Mouse (Mus musculus) frontal cortex, adult (tissue): Measurements from ENCODE around the gene Arhgap18.

Experiments
- ATAC-seq: cut with Nextera tagmentation; 2 replicates; pipeline ENCODE4 v1.9.2; 2017; ENCODE audit warnings: mild to moderate bottlenecking, moderate library complexity, mixed read lengths; ENCODE audit not compliant: low TSS enrichment

Arhgap18 gene

DNA sequence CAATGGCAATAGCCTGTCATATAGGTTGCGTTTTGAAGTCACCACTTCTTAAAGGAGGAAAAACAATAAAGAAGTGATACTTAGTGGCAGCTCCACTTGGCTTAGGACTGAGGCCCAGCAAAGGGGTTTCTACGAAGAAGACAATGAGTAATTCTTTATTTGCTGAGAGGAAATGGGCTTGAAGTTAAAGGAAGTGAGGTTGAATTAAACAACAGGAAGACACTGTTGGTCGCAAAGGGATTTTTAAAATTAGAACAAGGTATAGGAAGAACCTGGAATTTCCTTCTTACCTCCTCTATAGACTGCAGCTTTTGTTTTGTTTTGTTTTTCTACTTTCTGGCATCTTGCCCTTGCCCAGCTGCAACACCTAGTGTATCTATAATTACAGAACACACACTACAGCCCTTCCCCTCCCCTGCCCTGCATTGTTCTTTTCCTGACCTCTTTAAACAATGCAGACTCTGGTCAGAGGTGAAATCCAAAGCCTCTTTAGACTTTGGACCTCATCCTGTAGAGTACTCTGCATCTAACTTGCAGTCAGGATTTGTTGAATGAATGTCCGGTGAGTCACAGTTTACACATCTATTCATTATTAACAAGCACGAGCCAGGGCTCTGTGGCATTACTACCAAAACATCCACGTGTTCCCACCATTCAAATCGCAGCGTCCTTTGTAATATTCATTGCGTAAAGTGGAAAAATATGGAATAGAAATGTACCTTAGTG lies 75.4 kb downstream of the Arhgap18 start:
- ATAC-seq, result no peak

DNA sequence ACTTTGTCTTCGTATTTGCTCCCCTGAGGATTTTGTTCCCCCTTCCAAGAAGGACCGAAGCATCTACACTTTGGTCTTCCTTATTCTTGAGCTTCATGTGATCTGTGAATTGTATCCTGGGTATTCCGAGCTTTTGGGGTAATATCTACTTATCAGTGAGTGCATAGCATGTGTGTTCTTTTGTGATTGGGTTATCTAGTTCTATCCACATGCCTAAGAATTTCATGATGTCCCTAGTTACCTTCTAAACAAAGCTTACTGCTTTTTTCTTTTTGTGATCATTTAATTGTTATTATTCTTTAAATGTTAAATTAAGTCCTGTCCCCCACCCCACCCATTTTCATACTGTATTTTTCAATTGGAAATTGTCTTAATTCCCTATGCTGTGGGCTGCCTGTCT lies 78.8 kb downstream of the Arhgap18 start:
- ATAC-seq, result no peak

GRCm38 (mm10) chr10:26832669-26833249 lies 79.5 kb downstream of the Arhgap18 start:
- ATAC-seq, result no peak

DNA sequence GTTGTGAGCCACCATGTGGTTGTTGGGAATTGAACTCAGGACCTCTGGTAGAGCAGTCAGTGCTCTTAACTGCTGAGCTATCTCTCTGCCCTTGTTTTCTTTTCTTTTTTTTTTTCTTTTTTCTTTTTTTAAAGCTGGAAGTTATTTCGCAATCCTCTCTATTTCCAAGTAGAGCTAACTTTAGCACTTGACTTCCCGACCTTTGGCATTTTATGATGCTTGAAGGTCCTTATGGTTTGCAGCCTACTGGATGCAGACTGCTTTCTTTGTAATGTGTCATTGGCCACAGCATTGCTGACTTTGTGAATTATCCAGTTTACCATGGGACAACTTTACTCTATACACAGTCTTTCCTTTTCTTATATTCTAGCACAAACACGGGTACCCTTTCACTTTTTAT lies 80.2 kb downstream of the Arhgap18 start:
- no peak for ATAC-seq

DNA sequence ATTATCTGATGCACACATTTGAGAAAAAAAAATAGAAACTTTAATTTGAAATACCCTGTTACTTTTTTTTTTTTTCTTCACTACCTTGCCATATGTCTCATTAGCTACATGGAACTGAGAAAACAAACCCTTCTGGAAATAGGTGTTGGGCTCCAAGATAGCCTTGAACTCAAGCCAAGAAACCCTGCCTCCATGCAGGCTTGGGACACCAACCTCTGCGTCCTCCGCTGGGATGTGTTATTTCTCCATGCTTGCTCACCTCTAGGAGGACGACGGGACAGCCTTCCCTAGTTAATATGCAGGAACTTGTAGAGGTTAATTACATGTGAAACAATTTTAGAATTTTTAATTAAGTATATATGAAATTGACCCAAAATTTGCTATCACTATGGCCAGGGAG lies 96.1 kb downstream of the Arhgap18 start:
- no peak for ATAC-seq

GRCm38 (mm10) chr10:26849854-26850253 lies 96.6 kb downstream of the Arhgap18 start:
- no peak for ATAC-seq

DNA sequence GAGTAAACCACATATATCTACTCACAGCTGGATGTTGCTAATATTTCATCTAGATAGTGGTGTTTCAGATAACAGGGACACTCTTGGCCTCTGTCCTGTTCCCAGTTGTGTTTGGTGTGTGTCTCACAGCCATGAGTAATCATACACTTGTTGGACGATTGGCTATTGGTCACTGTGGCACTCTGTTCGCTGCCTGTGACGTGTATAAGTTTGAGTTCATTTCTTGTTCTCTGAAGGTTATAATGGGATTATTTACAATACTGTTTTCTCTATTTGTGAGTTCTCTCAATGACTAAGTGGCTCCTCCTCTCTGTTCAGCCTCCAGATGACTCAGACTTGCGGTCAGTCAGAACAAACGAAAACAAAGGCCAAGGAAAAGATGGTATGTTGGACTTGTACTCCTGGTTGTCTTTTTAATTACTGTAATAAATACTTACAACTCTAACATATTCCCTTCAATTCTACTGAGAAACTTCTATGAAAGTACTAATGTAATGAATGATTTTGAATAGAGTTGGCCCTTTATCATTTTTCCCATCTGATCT lies 101.4 kb downstream of the Arhgap18 start:
- ATAC-seq, result no peak

- ATAC-seq, result 0 out of 2 replicates have a peak, but pooled peaks have one; percentile 23
Observed at GRCm38 (mm10) chr10:26855851-26856535, 102.8 kb downstream of the Arhgap18 start.

DNA sequence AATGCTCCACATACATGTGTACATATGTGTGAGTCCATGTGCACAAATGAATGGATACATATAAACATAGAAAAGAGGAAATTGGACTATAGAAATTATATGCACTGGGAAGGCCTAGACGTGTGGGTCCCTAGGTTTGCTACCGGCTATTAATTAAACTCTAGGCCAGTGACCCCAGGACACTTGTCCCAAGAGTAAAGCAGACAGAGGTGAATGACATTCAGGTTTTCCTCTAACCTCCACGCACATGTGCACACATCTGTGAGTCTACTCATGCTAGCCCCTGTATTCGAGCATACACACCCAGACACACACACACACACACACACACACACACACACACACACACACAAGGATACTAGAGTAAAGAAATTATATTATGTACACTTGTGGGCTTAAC lies 104.4 kb downstream of the Arhgap18 start:
- ATAC-seq, result no peak

DNA sequence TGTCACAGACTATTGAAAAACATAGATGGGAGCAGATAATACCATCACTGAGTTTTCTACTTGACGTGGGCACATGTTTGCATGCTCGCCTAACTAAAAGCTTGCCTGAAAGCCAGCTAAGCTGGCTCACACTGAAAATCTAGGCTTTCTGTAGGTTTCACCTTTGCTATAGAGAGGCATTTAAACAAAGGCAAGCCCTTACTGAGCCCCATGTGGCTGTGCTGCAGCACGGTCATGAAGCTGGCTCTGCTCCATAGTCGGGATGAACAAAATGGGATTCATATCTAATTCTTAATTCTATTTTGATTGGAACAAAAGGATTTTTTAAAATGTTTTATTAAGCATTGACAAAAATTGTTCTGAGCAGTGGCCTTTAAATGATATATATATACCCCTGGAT lies 105.3 kb downstream of the Arhgap18 start:
- no peak for ATAC-seq

- ATAC-seq, result no peak
Observed at GRCm38 (mm10) chr10:26861231-26861630, 108.0 kb downstream of the Arhgap18 start.

- ATAC-seq, result no peak
Observed at GRCm38 (mm10) chr10:26862207-26862606, 109.0 kb downstream of the Arhgap18 start.

- ATAC-seq, result no peak
Observed at GRCm38 (mm10) chr10:26863982-26864381, 110.8 kb downstream of the Arhgap18 start.

DNA sequence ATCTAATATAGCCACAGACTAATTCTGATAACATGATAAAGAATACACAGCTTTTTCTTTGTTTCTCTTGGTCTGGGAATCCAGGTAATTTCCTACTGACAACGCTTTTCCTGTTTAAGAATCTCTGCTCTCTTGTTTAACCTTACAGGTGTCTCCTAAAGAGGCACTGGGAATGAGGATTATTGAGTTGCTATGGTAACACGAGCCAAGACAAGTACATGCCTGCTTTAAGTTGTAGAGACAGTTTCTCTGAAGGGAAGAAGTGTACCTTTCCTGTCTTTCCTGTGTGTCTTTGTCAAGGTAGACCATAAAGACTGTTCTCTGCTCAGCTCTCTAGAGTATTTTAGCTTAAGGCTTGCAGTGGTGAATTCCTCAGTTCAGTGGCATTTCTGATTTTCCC lies 117.6 kb downstream of the Arhgap18 start:
- ATAC-seq, result no peak

DNA sequence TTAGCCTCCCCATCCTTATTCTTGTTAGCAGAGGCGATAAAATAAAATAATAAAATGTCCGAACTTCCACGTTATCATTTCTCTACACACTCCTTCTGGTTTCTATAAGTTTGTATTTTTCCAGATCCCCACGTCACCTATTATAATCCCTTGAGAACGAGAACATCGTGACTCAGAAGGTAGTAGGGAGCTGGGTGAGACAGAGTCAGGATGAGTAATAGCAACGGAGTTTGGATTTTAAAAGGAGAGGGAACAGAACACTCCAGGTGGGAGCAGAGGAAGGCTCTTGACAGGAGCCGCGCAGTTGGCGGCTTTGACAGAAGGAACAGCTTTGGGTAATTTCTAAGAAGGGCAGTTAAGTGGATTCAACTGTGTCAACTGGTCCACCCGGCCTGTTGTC lies 124.1 kb downstream of the Arhgap18 start:
- peak; percentile 92 for ATAC-seq

- ATAC-seq, result no peak
Observed at GRCm38 (mm10) chr10:26878924-26879600, 125.8 kb downstream of the Arhgap18 start.

DNA sequence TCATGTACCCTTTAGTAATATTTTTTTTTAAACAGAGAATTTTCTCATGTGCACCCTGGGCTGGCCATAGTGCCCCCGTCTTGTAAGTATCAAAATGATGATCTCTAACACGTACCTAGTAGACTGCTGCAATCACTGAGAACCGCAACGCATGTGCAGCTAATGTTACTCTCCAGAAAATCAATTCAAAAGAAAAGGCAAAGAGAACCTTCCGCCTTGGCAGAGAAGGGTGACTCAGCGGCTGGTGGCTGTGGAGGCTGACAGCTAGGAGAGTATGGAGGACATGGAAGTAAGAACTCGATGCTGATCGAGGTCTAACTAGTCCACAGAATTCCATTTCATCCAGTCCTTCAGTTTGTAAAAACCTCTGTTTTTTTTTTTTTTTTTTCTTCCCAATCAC lies 131.7 kb downstream of the Arhgap18 start:
- ATAC-seq, result peak; percentile 94

DNA sequence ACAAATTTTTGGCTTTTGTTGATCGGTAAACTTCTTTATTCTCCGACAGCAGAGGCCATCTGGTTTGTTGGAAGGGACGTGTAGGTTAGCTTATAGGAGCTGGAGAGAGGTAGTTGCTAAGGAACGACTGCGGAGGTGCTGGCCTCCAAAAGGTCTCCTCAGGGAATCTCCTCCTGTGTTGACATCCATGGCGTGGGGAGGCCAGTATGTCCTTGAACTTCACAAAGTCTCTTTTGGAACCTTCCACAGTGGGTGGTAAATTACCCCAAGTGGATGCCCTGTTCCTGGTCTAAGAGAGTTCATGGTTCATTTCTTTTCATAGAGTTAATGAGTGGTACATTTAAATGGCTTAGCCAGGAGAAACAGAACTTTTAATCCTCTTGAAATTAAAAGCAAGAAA lies 136.0 kb downstream of the Arhgap18 start:
- no peak for ATAC-seq

- ATAC-seq, result no peak
Observed at GRCm38 (mm10) chr10:26889754-26890153, 136.5 kb downstream of the Arhgap18 start.

DNA sequence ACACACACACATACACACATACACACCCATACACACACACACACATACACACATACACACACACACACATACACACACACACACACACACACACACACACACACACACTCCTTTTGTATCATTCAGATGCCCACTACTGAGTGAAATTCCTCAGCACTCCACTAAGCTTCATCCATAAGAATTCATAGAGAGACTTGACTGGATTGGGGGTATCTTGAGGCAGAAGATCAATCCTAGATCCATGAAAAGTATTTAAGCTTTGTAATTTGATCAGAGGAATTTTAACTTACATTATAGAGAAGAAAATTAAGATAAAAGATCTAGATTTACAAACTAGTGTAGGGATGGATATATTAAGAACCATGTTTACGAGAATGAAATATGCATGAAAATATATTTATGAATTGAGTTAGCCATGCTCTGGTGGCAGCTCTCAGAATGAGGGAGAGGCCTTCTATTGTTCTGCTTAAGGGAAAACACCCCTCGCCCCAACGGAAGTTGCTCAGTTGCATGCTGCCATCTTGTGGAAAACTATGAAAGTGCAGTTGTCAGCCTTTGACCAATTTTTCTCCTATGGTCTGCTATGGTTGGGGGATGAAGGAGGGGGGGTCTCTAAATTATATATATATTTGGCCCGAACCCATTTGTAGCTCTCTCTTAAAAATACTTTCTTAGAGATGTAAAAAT lies 137.2 kb downstream of the Arhgap18 start:
- peak; percentile 67 for ATAC-seq

DNA sequence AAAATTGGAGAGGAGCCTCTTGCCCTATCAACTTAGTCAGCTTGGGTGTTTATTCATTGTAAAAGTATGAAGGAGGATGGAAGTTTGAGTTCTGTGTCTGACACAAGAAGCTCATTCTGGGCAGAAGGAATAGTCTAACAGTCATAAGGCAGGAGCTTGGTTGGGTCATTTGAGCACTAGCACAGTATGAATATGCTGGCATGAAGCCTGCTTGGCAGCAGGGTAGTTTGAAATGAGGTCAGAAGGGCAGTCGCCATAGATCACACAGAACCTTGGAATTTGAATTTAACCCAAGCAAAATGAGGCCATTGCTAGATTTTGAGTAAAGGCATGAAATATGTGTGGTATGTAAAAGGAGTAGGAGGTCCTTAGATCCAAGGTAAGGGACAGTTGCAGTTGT lies 139.9 kb downstream of the Arhgap18 start:
- ATAC-seq, result no peak

DNA sequence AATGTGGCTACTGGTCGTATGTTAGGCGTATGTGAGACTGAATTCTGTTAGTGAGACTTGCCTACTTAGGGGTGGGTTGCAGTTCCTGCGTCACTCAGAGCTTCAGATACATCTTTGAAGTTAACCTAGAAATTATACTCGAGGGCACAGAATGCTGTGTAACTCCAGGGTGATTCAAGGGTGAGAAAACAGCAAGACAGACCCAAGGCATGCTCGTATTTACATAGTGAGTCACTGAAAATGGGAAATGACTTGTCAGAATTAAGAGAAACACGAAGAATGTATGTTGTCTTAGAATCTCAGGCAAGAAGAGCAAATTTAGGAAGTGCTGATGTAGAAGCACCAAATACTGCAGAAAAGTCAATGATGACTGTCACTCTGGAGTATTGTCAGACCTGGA lies 142.5 kb downstream of the Arhgap18 start:
- no peak for ATAC-seq
